Mouse (Mus musculus) 3T3-L1 (cell line): ENCODE measurements around the gene Mum1.
"Not testable (repeated sequence)": the region's sequence is repeated elsewhere in the genome, so short reads cannot be mapped to it uniquely, and the experiment has no call there.

ENCODE experiments used
- DNase-seq: peaks from one replicate; pipeline ENCODE4 v3.0.0-alpha.2; 2015; ENCODE audit warnings: low read depth, low spot score

Gene Mum1

DNA sequence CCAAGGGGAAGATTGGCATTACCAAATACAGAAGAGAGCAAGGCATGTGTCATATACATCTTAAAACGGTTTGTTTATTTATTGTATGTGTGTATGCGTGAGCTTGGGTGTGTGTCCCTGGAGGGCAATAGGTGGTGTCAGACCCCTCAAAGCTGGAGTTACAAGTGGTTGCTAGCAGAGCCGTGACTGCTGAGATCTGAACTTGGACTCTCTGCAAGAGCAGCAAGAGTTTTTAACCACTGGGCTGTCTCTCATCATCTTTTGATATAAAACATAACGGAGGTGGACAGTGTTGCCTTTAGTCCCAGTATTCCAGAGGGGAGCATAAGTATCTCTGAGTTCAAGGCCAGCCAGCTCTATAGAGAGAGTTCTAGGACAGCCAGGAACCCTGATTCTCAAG lies 18.0 kb upstream of the Mum1 start:
- DNase-seq, result no peak

DNA sequence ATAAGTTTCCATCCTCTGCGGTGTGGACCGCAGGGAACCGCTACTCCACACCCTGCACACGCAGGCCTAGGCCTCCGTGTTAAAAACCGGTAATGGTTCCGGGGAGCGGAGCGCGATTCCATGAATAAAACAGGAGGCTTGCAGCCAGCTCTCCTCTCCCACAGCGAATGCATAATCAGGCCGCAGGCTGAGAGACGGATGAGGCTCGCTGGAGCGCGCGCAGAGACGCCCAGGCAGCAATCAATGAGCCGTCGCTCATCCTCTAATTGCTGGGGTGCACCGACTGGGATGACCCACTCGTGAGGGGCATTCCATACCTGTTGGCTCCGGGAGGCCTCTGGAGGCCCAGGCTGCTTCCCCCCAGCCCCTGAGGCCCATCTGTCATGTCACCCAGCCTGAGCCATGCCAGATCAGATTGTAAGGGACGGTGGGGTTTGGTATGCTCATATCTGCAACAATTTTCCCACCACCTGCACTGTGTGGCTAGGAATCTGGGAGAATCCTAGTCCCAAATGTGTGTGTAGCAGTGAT lies 17.3 kb upstream of the Mum1 start:
- DNase-seq, result no peak

DNA sequence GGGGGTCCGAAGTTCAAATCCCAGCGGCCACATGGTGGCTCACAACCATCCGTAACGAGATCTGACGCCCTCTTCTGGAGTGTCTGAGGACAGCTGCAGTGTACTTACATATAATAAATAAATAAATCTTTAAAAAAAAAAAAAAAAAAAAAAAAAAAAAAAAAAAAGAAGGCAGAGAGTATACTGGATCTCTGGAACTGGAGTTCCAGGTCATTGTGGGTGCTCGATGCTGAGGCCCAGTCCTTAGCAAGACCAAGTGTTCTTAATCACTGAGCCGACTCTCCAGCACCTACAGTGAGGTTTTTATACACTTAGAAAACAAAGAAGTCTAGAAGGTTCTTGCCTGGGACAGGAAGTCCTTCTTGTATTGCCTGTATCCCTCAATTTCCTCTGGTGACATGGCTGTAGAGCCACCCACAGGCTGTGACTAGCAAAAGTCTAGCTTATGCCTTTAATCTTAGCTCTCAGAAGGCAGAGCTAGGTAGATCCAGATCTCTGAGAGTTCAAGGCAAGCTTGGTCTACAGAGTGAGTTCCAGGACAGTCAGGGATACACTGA lies 14.6 kb upstream of the Mum1 start:
- DNase-seq, result not testable (repeated sequence)

DNA sequence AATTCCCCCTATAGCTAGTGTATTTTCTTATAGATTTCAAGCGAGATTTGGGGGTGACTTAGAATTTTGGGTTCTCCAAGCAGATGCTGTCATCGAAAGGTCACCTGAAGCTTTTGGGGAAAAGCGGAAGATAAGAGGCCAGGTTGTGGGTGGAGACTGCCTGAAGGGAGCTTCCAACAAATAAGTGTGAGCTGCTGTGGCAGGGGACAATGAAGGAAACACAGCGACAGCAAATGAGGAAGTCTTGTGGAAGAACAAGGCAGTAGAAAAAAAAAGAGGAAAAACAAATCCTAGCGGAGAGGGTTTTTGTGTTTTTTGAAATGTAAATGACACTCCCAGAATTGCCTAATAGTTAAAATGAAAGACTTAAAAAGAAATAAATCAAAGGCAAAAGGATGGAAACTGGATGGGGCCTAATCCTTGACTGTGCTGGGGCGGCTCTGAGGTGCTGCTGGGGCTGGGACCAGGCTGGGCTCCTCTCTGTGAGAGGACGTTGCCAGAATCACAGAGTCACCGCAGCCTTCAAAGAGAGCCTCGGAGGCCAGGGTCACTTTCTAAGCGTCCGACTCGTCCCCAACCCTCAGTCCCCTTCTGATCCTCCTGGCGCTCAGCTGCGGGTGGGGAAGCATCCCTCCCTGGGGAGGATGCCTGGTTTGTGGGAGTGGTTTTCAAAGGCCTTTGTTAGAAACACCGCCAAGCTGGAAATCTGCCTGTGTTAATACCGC lies 11.0 kb upstream of the Mum1 start:
- DNase-seq, result no peak

DNA sequence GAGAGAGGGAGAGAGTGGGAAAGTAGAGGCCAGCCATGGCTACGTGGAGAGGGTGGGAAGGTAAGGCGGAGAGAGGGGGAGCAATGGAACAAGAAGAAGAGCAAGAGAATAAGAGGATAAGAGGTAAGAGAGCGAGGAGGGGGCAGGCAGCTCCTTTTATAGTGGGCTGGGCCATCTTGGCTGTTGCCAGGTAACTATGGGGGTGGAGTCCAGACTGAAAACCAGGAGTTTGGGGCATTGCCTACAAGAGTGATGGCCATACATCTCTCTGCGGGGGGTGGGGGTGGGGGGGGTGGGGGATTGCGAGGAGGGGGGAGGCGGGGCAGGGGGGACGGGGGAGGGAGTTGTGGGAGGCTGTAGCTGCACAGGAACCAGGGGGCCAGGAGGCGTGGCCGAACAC lies 5.6 kb upstream of the Mum1 start:
- DNase-seq, result no peak

DNA sequence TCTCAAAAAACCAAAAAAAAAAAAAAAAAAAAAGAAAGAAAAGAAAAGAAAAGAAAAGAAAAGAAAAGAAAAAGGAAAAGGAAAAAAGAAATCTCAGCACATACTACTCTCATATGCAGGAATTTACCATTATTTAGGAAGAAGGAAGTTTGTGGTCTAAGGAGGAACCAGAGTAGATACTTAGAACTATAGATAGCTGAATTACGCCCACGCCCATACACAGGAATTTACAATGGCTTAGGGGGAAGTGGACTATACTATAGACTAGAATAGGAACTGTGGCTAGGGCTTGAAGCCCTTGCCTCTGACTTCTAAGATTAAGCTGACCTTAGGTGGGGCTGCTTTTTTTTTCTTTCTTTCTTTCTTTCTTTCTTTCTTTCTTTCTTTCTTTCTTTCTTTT lies 3.1 kb upstream of the Mum1 start:
- not testable (repeated sequence) for DNase-seq

DNA sequence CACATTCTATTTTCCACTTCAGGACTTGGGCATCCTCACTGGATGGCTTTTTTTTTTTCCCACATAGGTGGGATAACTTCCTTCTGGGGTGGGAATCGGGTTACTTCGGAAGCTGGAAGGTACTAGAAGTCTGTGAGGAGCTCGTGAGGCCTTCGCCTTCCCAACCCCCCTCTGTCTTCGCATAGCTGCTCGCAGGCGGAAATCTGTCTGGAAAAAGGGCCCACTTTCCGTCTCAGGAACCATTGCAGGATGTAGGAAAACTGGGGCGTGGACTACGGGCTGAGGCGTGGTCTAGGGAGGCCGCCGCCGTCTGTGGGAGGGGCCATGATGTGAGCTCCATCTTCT lies 191 bp upstream of the Mum1 start:
- no peak for DNase-seq

DNA sequence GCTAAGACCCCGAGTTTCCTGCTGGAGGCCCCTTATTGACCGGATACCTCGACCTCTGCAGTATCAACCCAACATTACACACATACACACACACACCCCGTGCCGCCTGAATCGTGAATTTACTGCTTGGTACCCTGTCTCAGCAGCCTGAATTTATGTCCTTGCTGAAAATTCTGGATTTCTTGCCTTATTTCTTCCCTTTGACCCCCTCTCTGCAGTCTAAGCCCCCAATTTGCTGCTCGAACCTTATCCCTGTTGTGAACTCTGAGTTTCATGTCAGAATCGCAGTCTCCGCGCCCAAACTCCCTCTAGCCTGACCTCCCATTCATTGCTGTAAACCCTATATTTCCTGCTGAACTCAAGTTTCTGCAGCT lies 919 bp downstream of the Mum1 start:
- DNase-seq, result no peak

DNA sequence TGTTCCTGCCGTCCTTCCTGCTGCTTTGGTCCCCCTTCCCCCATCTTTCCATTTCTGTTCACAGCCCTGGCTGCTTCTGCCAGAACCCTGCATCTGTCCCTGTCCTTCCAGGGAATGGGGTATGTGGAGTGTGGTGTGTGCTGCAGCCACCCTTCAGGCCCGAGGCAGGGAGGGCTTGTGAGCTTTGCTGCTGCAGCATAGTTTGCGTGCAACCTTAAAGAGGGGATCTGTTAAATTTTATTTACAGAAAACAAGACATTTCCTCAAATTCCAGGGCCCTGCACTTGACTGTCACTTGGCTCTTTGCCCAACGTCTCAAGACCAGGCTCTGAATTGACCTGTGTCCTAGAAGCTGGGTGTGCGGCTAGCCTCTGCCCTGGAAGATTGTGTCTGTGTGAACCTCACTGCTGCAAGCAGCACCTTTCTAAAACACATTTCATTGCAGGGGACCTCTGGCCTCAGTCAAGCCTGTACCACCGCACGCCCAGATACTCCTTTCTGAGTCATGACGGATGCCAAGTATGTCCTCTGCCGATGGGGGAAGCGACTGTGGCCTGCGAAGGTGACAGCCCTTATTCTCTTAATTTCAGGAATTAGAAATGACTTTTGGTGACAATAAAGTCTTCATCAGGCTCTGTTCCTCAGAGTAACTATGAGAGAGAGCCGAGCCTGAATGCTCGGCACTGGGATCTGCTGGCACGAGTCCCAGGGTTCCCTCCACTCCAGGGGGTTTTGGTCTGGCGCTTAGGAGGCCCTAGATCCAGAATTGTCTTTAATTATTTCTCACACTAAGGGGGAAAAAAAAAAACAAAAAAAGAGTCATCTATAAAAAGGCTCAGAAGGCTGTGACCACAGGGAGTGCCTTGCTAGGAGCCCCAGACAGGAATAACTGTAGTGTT lies 1.9 kb downstream of the Mum1 start:
- peak; percentile 12 for DNase-seq

DNA sequence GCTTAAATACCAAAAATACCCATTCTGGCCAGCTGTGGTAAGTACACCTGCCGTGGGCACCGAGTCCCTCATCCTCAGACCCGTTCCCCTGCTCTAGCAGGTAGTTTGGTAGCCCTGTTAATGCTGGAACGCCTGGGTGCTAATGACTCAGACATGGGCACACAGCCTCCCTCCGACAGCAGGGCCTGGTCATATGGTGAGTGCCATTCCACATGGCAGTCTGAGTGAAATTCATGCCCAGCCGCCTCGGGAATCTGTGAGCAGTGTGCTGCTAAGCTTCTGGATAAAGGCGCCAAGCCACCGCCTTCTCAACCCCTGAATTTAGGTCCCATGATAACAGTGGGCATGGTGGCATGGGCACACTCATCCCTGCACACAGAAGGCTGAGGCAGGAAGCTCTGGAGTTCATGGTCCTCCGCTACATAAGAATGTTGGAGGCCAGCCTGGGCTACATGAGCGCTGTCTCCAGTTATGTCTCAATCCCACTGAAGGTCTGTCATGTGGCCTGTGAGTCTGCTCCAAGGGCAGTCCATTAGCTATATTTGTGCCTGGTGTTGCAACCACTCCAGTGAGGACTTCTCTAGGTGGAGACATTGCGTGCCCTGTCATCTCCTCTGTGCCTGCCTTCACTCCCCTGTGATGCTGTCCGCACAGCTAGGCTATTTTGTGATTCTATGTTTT lies 10.1 kb downstream of the Mum1 start:
- DNase-seq, result no peak

DNA sequence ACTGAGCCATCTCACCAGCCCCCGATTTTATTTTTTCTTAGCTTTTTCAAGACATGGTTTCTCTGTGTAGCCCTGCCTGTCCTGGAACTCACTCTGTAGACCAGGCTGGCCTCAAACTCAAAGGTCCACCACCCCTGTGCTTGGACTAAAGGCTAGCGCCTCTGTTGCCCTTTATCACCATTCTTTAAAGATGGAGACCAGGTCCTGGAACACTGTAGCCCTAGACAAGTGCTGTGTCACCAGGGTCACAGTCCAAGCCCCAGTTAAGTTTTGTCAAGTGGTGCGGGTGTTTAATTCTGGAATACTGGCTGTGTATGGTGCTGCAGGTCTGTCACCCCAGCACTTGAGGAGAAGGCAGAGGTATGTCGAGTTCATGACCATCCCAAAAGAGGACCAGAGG lies 10.8 kb downstream of the Mum1 start:
- DNase-seq, result no peak

DNA sequence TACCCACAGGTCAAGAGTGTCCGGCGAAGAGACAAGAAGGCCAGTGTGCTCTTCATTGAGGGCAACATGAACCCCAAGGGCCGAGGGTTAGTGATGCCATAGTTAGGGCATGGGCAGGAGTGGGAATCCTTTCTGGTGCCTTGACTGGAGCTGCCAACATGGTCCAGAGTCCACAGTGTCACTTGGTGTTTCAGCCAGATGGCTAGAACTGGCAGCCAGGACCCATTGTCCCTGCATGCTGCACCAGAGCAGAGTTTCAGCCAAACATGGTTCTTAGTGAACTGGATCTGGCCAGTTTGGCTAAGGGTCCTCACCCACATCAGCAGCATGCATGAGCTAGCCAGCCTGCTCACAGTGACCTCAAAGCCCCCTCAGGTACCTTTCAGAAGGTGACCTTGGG lies 12.1 kb downstream of the Mum1 start:
- no peak for DNase-seq

DNA sequence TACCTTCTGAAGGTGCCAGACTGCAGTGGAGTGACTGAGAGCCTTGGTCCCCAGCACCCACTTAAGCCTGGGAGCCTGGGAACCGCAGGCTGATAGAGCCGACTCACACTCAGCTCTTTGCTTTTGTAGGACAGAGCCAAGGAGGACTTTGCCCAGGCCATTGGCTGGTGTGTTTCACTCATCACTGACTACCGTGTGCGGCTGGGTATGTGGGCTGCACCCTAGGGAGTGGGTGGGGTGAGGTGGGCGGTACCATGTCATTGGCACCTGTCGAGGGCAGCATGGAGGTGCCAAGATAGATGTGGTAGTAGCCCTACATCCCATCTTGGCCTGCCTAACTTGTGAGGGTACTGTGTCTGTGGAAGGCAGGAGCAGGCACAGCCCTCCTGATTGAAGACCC lies 13.6 kb downstream of the Mum1 start:
- no peak for DNase-seq

DNA sequence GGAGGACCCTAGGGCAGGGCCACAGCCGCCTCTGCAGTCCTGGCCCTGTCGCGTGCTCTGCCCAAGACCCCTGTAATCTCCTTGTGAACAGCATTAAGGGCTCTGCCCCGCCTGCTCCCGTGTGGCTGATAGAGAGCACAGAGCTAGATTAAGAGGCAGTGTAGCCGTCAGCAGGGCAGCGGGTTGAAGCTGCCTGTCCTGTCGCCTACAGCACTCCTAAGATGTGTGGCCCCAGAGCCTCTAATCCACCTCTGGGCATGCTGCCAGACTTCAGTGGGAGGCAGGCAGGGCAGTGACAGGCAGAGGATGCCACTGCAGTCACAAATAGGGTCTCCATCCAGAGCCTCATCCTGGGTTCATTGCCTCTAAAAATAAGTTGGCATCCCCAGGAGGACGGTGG lies 15.9 kb downstream of the Mum1 start:
- no peak for DNase-seq

DNA sequence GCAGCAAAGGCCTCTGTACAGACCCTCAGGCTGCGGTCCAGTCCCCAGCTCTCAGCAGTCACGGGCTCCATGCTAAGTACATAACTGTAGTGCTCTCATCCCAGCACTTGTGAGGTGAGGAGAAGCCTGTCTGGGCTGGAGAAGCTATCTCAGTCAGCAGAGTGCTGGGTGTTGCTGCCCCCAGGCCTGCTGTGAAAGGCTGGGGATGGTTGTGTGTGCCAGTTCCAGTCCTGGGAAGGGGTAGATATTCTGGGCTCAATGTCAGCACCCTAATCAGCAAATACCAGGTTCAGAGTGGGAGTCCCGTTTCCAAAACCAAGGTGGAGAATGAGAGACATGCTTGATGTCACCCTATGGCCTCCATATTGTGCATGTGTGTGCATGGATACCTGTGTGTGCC lies 16.4 kb downstream of the Mum1 start:
- no peak for DNase-seq

DNA sequence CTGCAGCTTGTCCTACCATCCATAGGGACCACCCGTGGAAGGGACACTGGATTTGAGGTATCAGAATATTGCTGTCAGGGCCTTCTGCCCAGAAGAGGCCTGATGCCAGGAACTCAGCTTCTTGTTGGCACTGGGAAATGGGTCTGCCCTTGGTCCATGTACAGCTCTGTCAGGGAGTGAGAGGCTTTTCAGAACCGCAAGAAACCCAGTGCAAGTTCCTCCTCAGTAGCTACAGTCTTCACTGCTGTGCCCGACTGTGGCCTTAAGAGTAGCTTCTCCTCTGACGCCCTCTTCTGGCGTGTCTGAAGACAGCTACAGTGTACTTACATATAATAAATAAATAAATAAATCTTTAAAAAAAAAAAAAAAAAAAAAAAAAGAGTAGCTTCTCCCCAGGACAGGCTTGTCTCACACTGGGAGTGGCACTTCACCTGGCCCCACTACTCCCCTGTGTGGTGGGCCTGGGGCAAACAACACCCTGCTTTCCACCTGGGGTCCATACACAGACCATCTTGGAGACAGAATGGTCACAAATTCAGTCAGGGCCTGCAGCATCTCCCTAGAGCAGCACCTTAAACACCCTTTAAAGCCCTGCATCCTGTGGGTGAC lies 18.7 kb downstream of the Mum1 start:
- DNase-seq, result peak; percentile 73

DNA sequence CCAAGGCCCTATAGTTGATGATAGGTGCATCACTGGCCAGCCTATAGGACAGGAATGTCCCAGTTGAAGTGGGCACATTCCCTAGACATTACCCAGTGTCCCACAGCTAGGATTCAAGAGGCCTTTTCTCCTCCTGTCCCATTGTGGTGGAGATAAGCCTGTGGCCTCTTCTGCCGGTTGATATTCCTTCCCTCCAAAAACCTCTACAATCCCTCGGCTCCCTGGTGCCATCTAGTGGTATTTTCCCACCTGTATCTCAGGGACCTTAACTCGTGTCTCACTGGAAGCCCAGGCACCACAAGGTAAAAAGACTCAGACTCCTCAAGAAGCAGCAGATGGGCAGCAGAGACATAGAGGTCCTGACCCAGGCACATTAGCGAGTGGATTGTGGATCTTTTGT lies 19.4 kb downstream of the Mum1 start:
- DNase-seq, result peak; percentile 93

DNA sequence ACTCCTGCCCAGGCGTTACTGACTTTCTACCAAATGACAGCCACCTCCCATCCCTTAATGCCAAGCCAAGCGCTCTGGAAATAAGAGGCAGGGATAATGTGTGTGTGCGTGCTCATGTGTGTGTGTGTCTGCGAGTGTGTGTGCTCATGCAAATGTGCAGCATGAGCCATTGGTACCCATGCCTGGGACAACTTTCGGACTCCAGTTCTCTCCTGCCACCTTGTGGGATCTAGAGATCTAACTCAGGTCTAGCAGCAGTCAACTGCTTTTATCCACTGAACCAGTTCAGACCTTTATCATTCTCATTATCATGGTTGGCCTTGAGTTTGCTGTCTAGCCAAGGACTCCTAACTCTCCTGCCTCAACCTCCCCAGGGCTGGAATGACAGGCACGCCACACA lies 21.6 kb downstream of the Mum1 start:
- peak; percentile 70 for DNase-seq

DNA sequence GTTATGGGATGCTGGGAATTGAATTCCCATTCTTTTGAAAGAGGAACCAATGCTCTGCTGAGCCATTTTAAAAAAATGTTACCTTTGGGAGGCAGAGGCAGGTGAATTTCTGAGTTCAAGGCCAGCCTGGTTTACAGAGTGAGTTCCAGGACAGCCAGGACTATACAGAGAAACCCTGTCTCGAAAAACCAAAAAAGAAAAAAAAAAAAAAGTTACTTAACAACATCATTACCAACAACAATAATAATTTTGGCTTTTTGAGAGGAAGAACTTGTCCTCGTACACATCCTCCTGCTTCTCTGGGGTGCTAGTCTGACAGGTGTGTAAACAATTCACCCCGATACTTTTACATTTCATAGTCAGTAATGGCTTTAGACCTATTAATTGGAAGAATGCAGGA lies 22.2 kb downstream of the Mum1 start:
- DNase-seq, result not testable (repeated sequence)

DNA sequence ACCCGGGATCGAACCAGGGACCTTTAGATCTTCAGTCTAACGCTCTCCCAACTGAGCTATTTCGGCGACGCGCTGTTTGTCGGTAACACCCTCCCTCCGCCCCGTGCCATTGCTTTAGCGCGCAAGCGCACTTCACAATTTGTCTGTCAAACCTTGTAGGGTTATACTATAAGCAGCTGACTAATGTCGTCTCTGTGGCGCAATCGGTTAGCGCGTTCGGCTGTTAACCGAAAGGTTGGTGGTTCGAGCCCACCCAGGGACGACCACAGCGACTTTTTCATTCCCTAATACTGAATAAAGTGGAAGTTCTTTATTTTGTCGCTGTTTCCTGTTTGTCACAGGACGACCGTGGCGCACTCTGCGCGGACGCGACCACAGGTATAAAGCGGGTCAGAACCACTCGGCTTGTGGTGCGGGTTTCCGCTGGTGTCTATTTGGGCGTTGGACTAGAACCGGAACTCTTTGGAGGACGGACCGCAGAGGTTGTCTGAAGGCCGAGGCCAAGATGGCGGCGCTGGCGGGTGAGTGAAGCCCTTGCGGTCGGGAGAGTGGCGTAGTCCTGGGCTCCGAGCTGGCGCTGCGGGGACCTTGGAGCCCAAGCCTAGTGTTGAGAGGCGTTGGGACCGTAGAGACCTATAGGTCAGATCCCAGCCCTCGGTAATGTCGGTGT lies 22.9 kb downstream of the Mum1 start, which contains the start of gene Ndufs7:
Gene Ndufs7 (plus strand): TSS at position 151 of the 670 bp plus-strand sequence.
- DNase-seq, result peak; percentile 93

DNA sequence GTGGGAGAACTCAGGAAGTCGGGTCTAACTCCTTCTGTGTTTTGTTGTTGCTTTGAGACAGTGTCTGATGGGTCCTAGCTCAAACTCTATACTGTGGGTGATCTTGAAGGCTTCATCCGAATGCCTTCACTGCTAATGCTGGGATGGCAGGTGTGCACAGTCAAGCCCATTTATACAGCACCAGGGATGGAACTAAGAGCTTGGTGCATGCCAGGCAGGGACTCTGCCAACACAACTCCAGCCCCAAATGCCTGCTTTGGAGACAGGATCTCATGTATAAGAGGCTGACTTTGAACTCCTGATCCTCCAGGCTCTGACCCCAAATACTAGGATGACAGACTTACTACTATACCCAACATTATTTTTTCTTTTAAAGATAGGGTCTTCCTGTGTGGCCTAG lies 23.8 kb downstream of the Mum1 start:
- DNase-seq, result no peak
